Mouse (Mus musculus) hindbrain, postnatal 0 days (tissue): ENCODE results near the gene Ctdspl. TPM values are rescaled to one million over a fixed set of nuclear protein-coding genes. Genes with fewer than 3 reads are reported as not detected.

ENCODE experiments used
- ATAC-seq: fragments of 200-750 bp; cut with Nextera tagmentation; 2 replicates; pipeline ENCODE4 v1.8.0; 2017; ENCODE audit warnings: mild to moderate bottlenecking, moderate TSS enrichment, moderate library complexity
- DNase-seq: peaks from one replicate; pipeline ENCODE4 v3.0.0-alpha.2; 2015; ENCODE audit warnings: low spot score
- H3K27ac ChIP-seq: fragments of 300-500 bp; sonication (generic); 2 replicates; pipeline ENCODE4 v1.5.1; 2014; ENCODE audit warnings: mild to moderate bottlenecking
- H3K27me3 ChIP-seq: fragments of 300-500 bp; sonication (generic); 2 replicates; pipeline ENCODE4 v1.6.1; 2014; ENCODE audit warnings: low read length, mixed read lengths; ENCODE audit not compliant: insufficient read depth
- H3K36me3 ChIP-seq: fragments of 300-500 bp; sonication (generic); 2 replicates; pipeline ENCODE4 v1.6.1; 2014; ENCODE audit warnings: low read length, mixed read lengths; ENCODE audit not compliant: insufficient read depth
- H3K4me1 ChIP-seq: fragments of 300-500 bp; sonication (generic); 2 replicates; pipeline ENCODE4 v1.6.1; 2014; ENCODE audit warnings: antibody characterized with exemption, low read length, mixed read lengths; ENCODE audit not compliant: insufficient read depth
- H3K4me2 ChIP-seq: fragments of 300-500 bp; sonication (generic); 2 replicates; pipeline ENCODE4 v1.6.1; 2014; ENCODE audit warnings: low read depth, mild to moderate bottlenecking, low read length, moderate library complexity, mixed read lengths
- H3K4me3 ChIP-seq: fragments of 300-500 bp; sonication (generic); 2 replicates; pipeline ENCODE4 v1.5.1; 2014; ENCODE audit warnings: low read length
- H3K9ac ChIP-seq: fragments of 300-500 bp; sonication (generic); replicated peaks from 2 replicates; pipeline ENCODE4 v1.6.1; 2014; ENCODE audit warnings: mild to moderate bottlenecking, low read length, moderate library complexity, mixed read lengths
- H3K9me3 ChIP-seq: fragments of 300-500 bp; sonication (generic); 2 replicates; pipeline ENCODE4 v1.6.1; 2016; ENCODE audit warnings: low read length, mixed read lengths
- CTCF ChIP-seq: IDR thresholded peaks from 2 replicates; pipeline ENCODE4 v1.5.1; 2016; ENCODE audit warnings: antibody characterized with exemption, control low read depth, low read depth
- WGBS: fragments of 180-500 bp; shearing (Covaris S2); extraction: QIAGEN DNeasy Blood & Tissue Kit; methylation state at CpG from one replicate; pipeline ENCODE4 v1.1.7; 2014; 5-methylcytosine and 5-hydroxymethylcytosine counted together
- polyA plus RNA-seq: library from polyadenylated mRNA; unstranded; fragments of >200 nt; fragmentation: Nextera tagmentation; extraction: Ambion mirVana; gene quantifications from 2 replicates; pipeline ENCODE4 v1.2.1, GENCODE M21; 2015
- total RNA-seq: library from RNA; depleted of rRNA; stranded (reverse); fragments of >200 nt; gene quantifications from 2 replicates; pipeline ENCODE4 v1.2.3, GENCODE M21; 2014

Gene Ctdspl
- total and polyA plus RNA-seq, 2 experiments from 2014 or later: 5.5 to 8.4 TPM

GRCm38 (mm10) chr9:118990490-118990889 lies 64.2 kb downstream of the Ctdspl start:
- Histone ChIP-seq H3K9ac (no peak overlapping the region), H3K4me2 (no peak overlapping the region), H3K36me3 (no peaks in the 10 kb centered on the region), H3K4me1 (no peaks in the 10 kb centered on the region), H3K9me3 (no peaks in the 10 kb centered on the region), H3K4me3 (no peak overlapping the region), H3K27me3 (no peaks in the 10 kb centered on the region), H3K27ac (no peak overlapping the region)
- ATAC-seq (no peak), DNase-seq (no peak)
- WGBS: 85% methylated on average over 7 of the region's 7 CpGs
- TF ChIP-seq CTCF: no peak

GRCm38 (mm10) chr9:118991750-118992585 lies 65.7 kb downstream of the Ctdspl start:
- no peak for ATAC-seq
- Histone ChIP-seq H3K36me3 (no peaks in the 10 kb centered on the region), H3K27me3 (no peaks in the 10 kb centered on the region), H3K4me1 (no peaks in the 10 kb centered on the region), H3K27ac (no peak overlapping the region), H3K4me2 (no peak overlapping the region), H3K9ac (no peak overlapping the region), H3K4me3 (no peak overlapping the region), H3K9me3 (no peaks in the 10 kb centered on the region)
- 91% methylated on average over 21 of the region's 21 CpGs for WGBS
- no peak for TF ChIP-seq CTCF
- no peak for DNase-seq

- Histone ChIP-seq H3K4me3 (no peak overlapping the region), H3K36me3 (no peaks in the 10 kb centered on the region), H3K9ac (no peak overlapping the region), H3K4me2 (no peak overlapping the region), H3K27me3 (no peaks in the 10 kb centered on the region), H3K4me1 (no peaks in the 10 kb centered on the region), H3K9me3 (no peaks in the 10 kb centered on the region), H3K27ac (no peak overlapping the region)
- DNase-seq: no peak
- whole genome bisulfite sequencing: 92% methylated on average over 5 of the region's 5 CpGs
- no peak for ATAC-seq
- TF ChIP-seq CTCF: no peak
These were observed 66.3 kb downstream of the Ctdspl start for GRCm38 (mm10) chr9:118992586-118992955.

GRCm38 (mm10) chr9:118994524-118995227 lies 68.4 kb downstream of the Ctdspl start:
- ATAC-seq: no peak

GRCm38 (mm10) chr9:118995539-118995938 lies 69.3 kb downstream of the Ctdspl start:
- Histone ChIP-seq H3K4me2 (no peak overlapping the region), H3K9ac (no peak overlapping the region), H3K36me3 (no peaks in the 10 kb centered on the region), H3K9me3 (no peaks in the 10 kb centered on the region), H3K27me3 (no peaks in the 10 kb centered on the region), H3K4me3 (no peak overlapping the region), H3K27ac (no peak overlapping the region), H3K4me1 (no peaks in the 10 kb centered on the region)
- WGBS: 86% methylated on average over 6 of the region's 6 CpGs
- ATAC-seq: no peak
- no peak for DNase-seq
- no peak for TF ChIP-seq CTCF

More at GRCm38 (mm10) chr9:118994524-118995227, 68.4 kb downstream of the Ctdspl start:
- Histone ChIP-seq H3K9ac (no peak overlapping the region), H3K27ac (no peak overlapping the region), H3K4me1 (no peaks in the 10 kb centered on the region), H3K4me2 (no peak overlapping the region), H3K9me3 (no peaks in the 10 kb centered on the region), H3K27me3 (no peaks in the 10 kb centered on the region), H3K4me3 (no peak overlapping the region), H3K36me3 (no peaks in the 10 kb centered on the region)
- DNase-seq: no peak
- 74% methylated on average over 12 of the region's 12 CpGs for WGBS
- TF ChIP-seq CTCF: no peak

- no peak for TF ChIP-seq CTCF
- Histone ChIP-seq H3K27ac (no peak overlapping the region), H3K4me3 (no peak overlapping the region), H3K4me2 (no peak overlapping the region), H3K9me3 (no peaks in the 10 kb centered on the region), H3K9ac (no peak overlapping the region), H3K27me3 (no peaks in the 10 kb centered on the region), H3K36me3 (no peaks in the 10 kb centered on the region), H3K4me1 (no peaks in the 10 kb centered on the region)
- ATAC-seq (no peak), DNase-seq (no peak)
- 86% methylated on average over 6 of the region's 6 CpGs for WGBS
These were observed 71.0 kb downstream of the Ctdspl start for GRCm38 (mm10) chr9:118997241-118997640.

GRCm38 (mm10) chr9:119000196-119000595 lies 73.9 kb downstream of the Ctdspl start:
- Histone ChIP-seq H3K4me2 (no peak overlapping the region), H3K4me3 (no peak overlapping the region), H3K27me3 (no peaks in the 10 kb centered on the region), H3K9ac (no peak overlapping the region), H3K36me3 (no peaks in the 10 kb centered on the region), H3K4me1 (peaks cover 4% of the 10 kb centered on the region; the same call in 1 of the 2 replicates), H3K27ac (no peak overlapping the region), H3K9me3 (no peaks in the 10 kb centered on the region)
- 76% methylated on average over 6 of the region's 6 CpGs for WGBS
- ATAC-seq (no peak), DNase-seq (no peak)
- TF ChIP-seq CTCF: no peak
